8 mouse cellular contexts compared by ENCODE assay signal in genomic region chr9:87097989-87098388, GRCm38 (mm10). TPM values are rescaled to one million over a fixed set of nuclear protein-coding genes. Genes with fewer than 3 reads are reported as not detected.
A peak's percentile ranks its signal among the peaks of the same experiment; 100 is the strongest.
DNase-seq lines count a peak whose midpoint lies in the region; ATAC-seq and TF ChIP-seq lines count a peak whose summit lies in the region.

No protein-coding gene starts in this region.

- H3K4me1 ChIP-seq in embryonic fibroblast, embryonic 13.5 days (ENCODE audit: control insufficient read depth, insufficient read depth, low read length), result no peaks in the 10 kb centered on the region
- no peaks in the 10 kb centered on the region for H3K4me1 ChIP-seq in lung, adult 2 months (ENCODE audit: control insufficient read depth, insufficient read depth, low read length)

- WGBS in lung, adult 2 months, result 33% methylated on average over 2 of the region's 2 CpGs

- H3K4me3 ChIP-seq in embryonic fibroblast, embryonic 13.5 days (ENCODE audit: insufficient read depth, low read length), result no peak overlapping the region
- H3K4me3 ChIP-seq in lung, adult 2 months (replicated peaks; ENCODE audit: extremely low read depth, low read depth, low read length), result no peak overlapping the region

- no peak overlapping the region for H3K27ac ChIP-seq in embryonic fibroblast, embryonic 13.5 days (ENCODE audit: insufficient read depth, low read length)

- no peak for ATAC-seq in erythroblast, adult 5-6 weeks (replicated peaks; ENCODE audit: low FRiP score, poor library complexity, severe bottlenecking)

- TF ChIP-seq POLR2A in embryonic fibroblast, embryonic 13.5 days (IDR thresholded peaks at IDR 0.05; ENCODE audit: low read depth, low read length), result no peak
- TF ChIP-seq POLR2A in lung, adult 2 months (IDR thresholded peaks at IDR 0.05; ENCODE audit: borderline replicate concordance, extremely low read depth, low read depth, low read length), result no peak

- peak; percentile 12 for DNase-seq in gastrocnemius, adult 18-20 months (ENCODE audit: low spot score)
- no peak for DNase-seq in gastrocnemius, postnatal 25 days
- peak; percentile 13 for DNase-seq in thymus, postnatal 14 days
- no peak for DNase-seq in thymus, adult 18-20 months
- DNase-seq in lung, adult 2 months, result peak; percentile 13
- no peak for DNase-seq in cerebellum, postnatal 36 days

- peak; percentile 32; the same call in 1 of the 2 replicates for TF ChIP-seq CTCF in embryonic fibroblast, embryonic 13.5 days (IDR thresholded peaks at IDR 0.05; ENCODE audit: borderline replicate concordance, insufficient read depth, low read length)
- TF ChIP-seq CTCF in lung, adult 2 months (IDR thresholded peaks at IDR 0.05; ENCODE audit: insufficient read depth, low read length), result peak; percentile 43; the same call in 1 of the 2 replicates

RNA-seq across cellular contexts. Expression of gene Mrap2, which starts 46.1 kb away (rescaled TPM):
- under 1 TPM; 0.18 to 0.33 TPM for total RNA-seq in gastrocnemius, adult 18-20 months (2021)
- total RNA-seq in gastrocnemius, postnatal 25 days (2021), result under 1 TPM; 0.49 to 0.72 TPM
- polyA plus RNA-seq in embryonic fibroblast, embryonic 13.5 days (2011; ENCODE audit: insufficient read length, low read depth, missing spikeins), result not detected in 2 replicates
- polyA plus RNA-seq in lung, adult 2 months (2012; rRNA removed), result 0.07 TPM in 1 of 2 replicates, not detected in the other
- not detected in 2 replicates for total RNA-seq in erythroblast, adult 5-6 weeks (2015; ENCODE audit: low replicate concordance)
- not detected in 2 replicates for total RNA-seq in erythroblast, adult 5-6 weeks (2017; ENCODE audit: low replicate concordance)

Comparison
In these comparisons a context has a peak if more than half of its experiments do, and no peak if none do; other contexts are left out.
1. DNase-seq: peak in gastrocnemius, adult 18-20 months (single experiment), thymus, postnatal 14 days (single experiment) and lung, adult 2 months (single experiment); none in gastrocnemius, postnatal 25 days (single experiment), thymus, adult 18-20 months (0 of 2) and cerebellum, postnatal 36 days (0 of 2).